Mouse (Mus musculus): ENCODE measurements around the gene Kcp. TPM values are rescaled to one million over a fixed set of nuclear protein-coding genes. Genes with fewer than 3 reads are reported as not detected.

Kcp gene
- polyA plus RNA-seq, 2 experiments = 27.1 to 92.4 TPM

DNA sequence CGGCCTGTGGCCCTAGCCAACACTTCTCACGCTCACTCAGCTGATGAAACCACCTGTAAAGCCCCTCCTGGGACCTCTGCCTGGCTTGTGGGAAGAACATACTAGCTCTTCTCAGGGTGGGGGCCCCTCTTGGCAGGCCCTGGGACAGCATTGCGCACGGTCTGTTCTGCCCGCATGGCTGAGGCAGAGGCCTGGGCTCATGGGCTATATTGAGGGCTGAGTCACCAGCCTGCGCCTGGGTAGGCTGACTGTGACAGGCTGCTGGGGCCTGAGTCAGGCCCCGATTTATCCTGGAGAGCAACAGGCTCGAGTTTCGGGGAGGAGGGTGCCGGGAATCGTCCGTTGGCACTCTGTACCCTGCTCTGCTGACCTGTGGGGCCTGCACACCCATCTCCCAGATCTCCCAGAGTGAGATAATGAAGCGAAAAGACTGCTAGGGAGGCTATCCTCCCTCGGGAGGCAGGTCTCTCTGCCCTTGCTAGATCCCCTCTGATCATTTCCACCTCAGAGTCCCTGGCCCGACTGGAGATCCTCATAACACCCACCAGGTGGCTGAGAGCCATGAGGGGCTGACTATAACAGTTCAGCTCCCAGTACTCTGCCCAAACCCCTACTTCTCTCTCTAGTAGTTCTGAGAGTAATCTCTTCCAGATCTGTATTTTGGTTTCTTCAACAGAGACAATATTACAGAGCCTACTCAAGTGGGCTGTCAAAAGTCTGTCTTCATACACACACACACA lies 76.9 kb downstream of the Kcp start:
- peak; percentile 33 for DNase-seq (ENCODE audit: low spot score)

GRCm38 (mm10) chr6:29428171-29428570 lies 79.6 kb downstream of the Kcp start:
- ATAC-seq (ENCODE audit: low FRiP score, low read depth) (no peak), DNase-seq (ENCODE audit: low spot score) (no peak)
- WGBS = 68% methylated on average over 4 of the region's 4 CpGs
- H3K36me3 ChIP-seq (ENCODE audit: control insufficient read depth, insufficient read depth, low read length) = no peaks in the 10 kb centered on the region
- H3K9ac ChIP-seq (ENCODE audit: low read depth, low read length, severe bottlenecking) = no peak overlapping the region
- H3K27me3 ChIP-seq (ENCODE audit: control insufficient read depth, insufficient read depth, low read length) = no peaks in the 10 kb centered on the region
- peaks cover 8% of the 10 kb centered on the region for H3K4me1 ChIP-seq (ENCODE audit: control insufficient read depth, insufficient read depth, low read length)
- no peak overlapping the region for H3K27ac ChIP-seq (replicated peaks; ENCODE audit: low read depth, low read length)
- TF ChIP-seq POLR2A (IDR thresholded peaks at IDR 0.05; ENCODE audit: borderline replicate concordance, extremely low read depth, insufficient read depth, insufficient read length) = no peak
- no peaks in the 10 kb centered on the region for H3K9me3 ChIP-seq (ENCODE audit: control insufficient read depth, low read length)
- H3K4me2 ChIP-seq (replicated peaks; ENCODE audit: low read depth, low read length, severe bottlenecking) = no peak overlapping the region
- H3K4me3 ChIP-seq (replicated peaks; ENCODE audit: low read length) = no peak overlapping the region

More for the DNA sequence above, 76.9 kb downstream of the Kcp start:
- Histone ChIP-seq H3K4me2 (replicated peaks; ENCODE audit: low read depth, low read length, severe bottlenecking) (no peak overlapping the region), H3K9ac (ENCODE audit: low read depth, low read length, severe bottlenecking) (no peak overlapping the region), H3K27ac (replicated peaks; ENCODE audit: low read depth, low read length) (no peak overlapping the region), H3K27me3 (ENCODE audit: control insufficient read depth, insufficient read depth, low read length) (no peaks in the 10 kb centered on the region), H3K36me3 (ENCODE audit: control insufficient read depth, insufficient read depth, low read length) (no peaks in the 10 kb centered on the region), H3K4me3 (replicated peaks; ENCODE audit: low read length) (no peak overlapping the region), H3K4me1 (ENCODE audit: control insufficient read depth, insufficient read depth, low read length) (peaks cover 29% of the 10 kb centered on the region), H3K9me3 (ENCODE audit: control insufficient read depth, low read length) (no peaks in the 10 kb centered on the region)
- no peak for ATAC-seq (ENCODE audit: low FRiP score, low read depth)
- no peak for TF ChIP-seq POLR2A (IDR thresholded peaks at IDR 0.05; ENCODE audit: borderline replicate concordance, extremely low read depth, insufficient read depth, insufficient read length)
- WGBS = 45% methylated on average over 15 of the region's 15 CpGs

DNA sequence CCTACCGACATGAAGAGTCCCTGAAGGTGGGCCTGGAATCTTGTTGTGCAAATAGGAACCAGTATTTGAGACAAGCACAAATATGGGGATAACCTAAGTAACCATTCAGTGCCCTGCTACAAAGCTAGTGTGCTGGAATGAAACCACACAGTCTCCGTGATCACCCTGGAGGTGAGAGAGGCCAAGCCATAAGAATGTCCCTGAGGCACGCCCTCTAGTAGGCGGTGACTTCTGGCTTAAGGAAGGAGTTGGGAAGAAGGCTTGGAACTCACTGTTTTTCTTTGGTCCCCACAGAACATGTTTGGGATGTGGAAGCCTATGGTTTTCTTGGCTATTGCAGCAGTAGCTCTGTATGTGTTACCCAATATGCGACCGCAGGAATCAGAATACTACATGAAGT lies 81.4 kb downstream of the Kcp start:
- H3K4me3 ChIP-seq (replicated peaks; ENCODE audit: low read length) = no peak overlapping the region
- no peak overlapping the region for H3K4me2 ChIP-seq (replicated peaks; ENCODE audit: low read depth, low read length, severe bottlenecking)
- no peak for DNase-seq (ENCODE audit: low spot score)
- H3K27ac ChIP-seq (replicated peaks; ENCODE audit: low read depth, low read length) = no peak overlapping the region
- no peaks in the 10 kb centered on the region for H3K9me3 ChIP-seq (ENCODE audit: control insufficient read depth, low read length)
- no peaks in the 10 kb centered on the region for H3K27me3 ChIP-seq (ENCODE audit: control insufficient read depth, insufficient read depth, low read length)
- 58% methylated on average over 6 of the region's 6 CpGs for WGBS
- no peak overlapping the region for H3K9ac ChIP-seq (ENCODE audit: low read depth, low read length, severe bottlenecking)
- peaks cover 4% of the 10 kb centered on the region; the same call in 1 of the 2 replicates for H3K36me3 ChIP-seq (ENCODE audit: control insufficient read depth, insufficient read depth, low read length)
- no peak for TF ChIP-seq POLR2A (IDR thresholded peaks at IDR 0.05; ENCODE audit: borderline replicate concordance, extremely low read depth, insufficient read depth, insufficient read length)
- ATAC-seq (ENCODE audit: low FRiP score, low read depth) = no peak
- no peaks in the 10 kb centered on the region for H3K4me1 ChIP-seq (ENCODE audit: control insufficient read depth, insufficient read depth, low read length)

- no peaks in the 10 kb centered on the region for H3K9me3 ChIP-seq (ENCODE audit: control insufficient read depth, low read length)
Observed at GRCm38 (mm10) chr6:29425118-29425517, 82.6 kb downstream of the Kcp start.

More at GRCm38 (mm10) chr6:29425118-29425517, 82.6 kb downstream of the Kcp start:
- H3K9ac ChIP-seq (ENCODE audit: low read depth, low read length, severe bottlenecking) = no peak overlapping the region
- TF ChIP-seq POLR2A (IDR thresholded peaks at IDR 0.05; ENCODE audit: borderline replicate concordance, extremely low read depth, insufficient read depth, insufficient read length) = no peak
- H3K4me2 ChIP-seq (replicated peaks; ENCODE audit: low read depth, low read length, severe bottlenecking) = no peak overlapping the region
- no peaks in the 10 kb centered on the region for H3K27me3 ChIP-seq (ENCODE audit: control insufficient read depth, insufficient read depth, low read length)
- no peak overlapping the region for H3K27ac ChIP-seq (replicated peaks; ENCODE audit: low read depth, low read length)
- no peak overlapping the region for H3K4me3 ChIP-seq (replicated peaks; ENCODE audit: low read length)
- no peak for DNase-seq (ENCODE audit: low spot score)
- peaks cover 4% of the 10 kb centered on the region; the same call in 1 of the 2 replicates for H3K36me3 ChIP-seq (ENCODE audit: control insufficient read depth, insufficient read depth, low read length)
- 86% methylated on average over 8 of the region's 8 CpGs for WGBS
- no peaks in the 10 kb centered on the region for H3K4me1 ChIP-seq (ENCODE audit: control insufficient read depth, insufficient read depth, low read length)
- ATAC-seq (ENCODE audit: low FRiP score, low read depth) = no peak

Other genes with a start within 250 kb of the Kcp start
- 39.7 and 48.1 TPM in 2 replicates for gene Hilpda, start 235.5 kb downstream of the Kcp start, polyA plus RNA-seq (2012; rRNA removed)
- gene Hilpda, start 235.5 kb downstream of the Kcp start, polyA plus RNA-seq (2014; fragmentation: Nextera tagmentation; extraction: Ambion mirVana) = 48.1 and 53.7 TPM in 2 replicates
- 2.6 and 3.8 TPM in 2 replicates for gene Fam71f2, start 228.4 kb downstream of the Kcp start, polyA plus RNA-seq (2012; rRNA removed)
- gene Fam71f2, start 228.4 kb downstream of the Kcp start, polyA plus RNA-seq (2014; fragmentation: Nextera tagmentation; extraction: Ambion mirVana) = 0.57 and 0.70 TPM in 2 replicates
- gene Fam71f1, start 188.8 kb downstream of the Kcp start, polyA plus RNA-seq (2012; rRNA removed) = 0.10 and 0.27 TPM in 2 replicates
- 0.23 TPM in 1 of 2 replicates, not detected in the other for gene Fam71f1, start 188.8 kb downstream of the Kcp start, polyA plus RNA-seq (2014; fragmentation: Nextera tagmentation; extraction: Ambion mirVana)
- 354 and 382 TPM in 2 replicates for gene Calu, start 159.9 kb downstream of the Kcp start, polyA plus RNA-seq (2012; rRNA removed)
- 536 and 540 TPM in 2 replicates for gene Calu, start 159.9 kb downstream of the Kcp start, polyA plus RNA-seq (2014; fragmentation: Nextera tagmentation; extraction: Ambion mirVana)
- 1.3 and 2.1 TPM in 2 replicates for gene Opn1sw, start 119.5 kb downstream of the Kcp start, polyA plus RNA-seq (2012; rRNA removed)
- gene Opn1sw, start 119.5 kb downstream of the Kcp start, polyA plus RNA-seq (2014; fragmentation: Nextera tagmentation; extraction: Ambion mirVana) = 2.0 and 2.3 TPM in 2 replicates
- gene Ccdc136, start 111.6 kb downstream of the Kcp start, polyA plus RNA-seq (2012; rRNA removed) = 25.3 and 26.0 TPM in 2 replicates
- gene Ccdc136, start 111.6 kb downstream of the Kcp start, polyA plus RNA-seq (2014; fragmentation: Nextera tagmentation; extraction: Ambion mirVana) = 26.2 and 26.8 TPM in 2 replicates
- gene Flnc, start 74.7 kb downstream of the Kcp start, polyA plus RNA-seq (2012; rRNA removed) = 38.1 and 43.9 TPM in 2 replicates
- gene Flnc, start 74.7 kb downstream of the Kcp start, polyA plus RNA-seq (2014; fragmentation: Nextera tagmentation; extraction: Ambion mirVana) = 25.1 and 27.0 TPM in 2 replicates
- gene Atp6v1f, start 40.2 kb downstream of the Kcp start, polyA plus RNA-seq (2012; rRNA removed) = 195 and 204 TPM in 2 replicates
- 226 and 239 TPM in 2 replicates for gene Atp6v1f, start 40.2 kb downstream of the Kcp start, polyA plus RNA-seq (2014; fragmentation: Nextera tagmentation; extraction: Ambion mirVana)
- gene Atp6v1fnb, start 36.5 kb downstream of the Kcp start, polyA plus RNA-seq (2012; rRNA removed) = 0.12 TPM in 1 of 2 replicates, not detected in the other
- 0.35 TPM in 1 of 2 replicates, not detected in the other for gene Atp6v1fnb, start 36.5 kb downstream of the Kcp start, polyA plus RNA-seq (2014; fragmentation: Nextera tagmentation; extraction: Ambion mirVana)
- gene Irf5, start 18.7 kb upstream of the Kcp start, polyA plus RNA-seq (2012; rRNA removed) = 4.8 and 5.0 TPM in 2 replicates
- gene Irf5, start 18.7 kb upstream of the Kcp start, polyA plus RNA-seq (2014; fragmentation: Nextera tagmentation; extraction: Ambion mirVana) = 3.2 and 4.4 TPM in 2 replicates
- gene Tnpo3, start 101.9 kb upstream of the Kcp start, polyA plus RNA-seq (2012; rRNA removed) = 60.1 and 64.0 TPM in 2 replicates
- 82.7 and 90.4 TPM in 2 replicates for gene Tnpo3, start 101.9 kb upstream of the Kcp start, polyA plus RNA-seq (2014; fragmentation: Nextera tagmentation; extraction: Ambion mirVana)
- gene Tspan33, start 186.3 kb upstream of the Kcp start, polyA plus RNA-seq (2012; rRNA removed) = 4.9 and 5.0 TPM in 2 replicates
- gene Tspan33, start 186.3 kb upstream of the Kcp start, polyA plus RNA-seq (2014; fragmentation: Nextera tagmentation; extraction: Ambion mirVana) = 2.7 and 2.8 TPM in 2 replicates
- 104 and 134 TPM in 2 replicates for gene Smo, start 227.6 kb upstream of the Kcp start, polyA plus RNA-seq (2012; rRNA removed)
- gene Smo, start 227.6 kb upstream of the Kcp start, polyA plus RNA-seq (2014; fragmentation: Nextera tagmentation; extraction: Ambion mirVana) = 58.1 and 68.4 TPM in 2 replicates

Data from limb, embryonic 14.5 days (tissue).